Mouse (Mus musculus) T-cell, adult 2 months (primary cell): ENCODE results near the gene Phtf1.

Experiments
- DNase-seq: peaks from one replicate; pipeline ENCODE4 v3.0.0; 2022; ENCODE audit warnings: low spot score

Gene Phtf1

GRCm38 (mm10) chr3:103967861-103968691 is at the start of gene Phtf1:
Gene Phtf1 (plus strand): TSS chr3:103968110.
- DNase-seq, result peak; percentile 79

GRCm38 (mm10) chr3:103920094-103920493 is 47.8 kb upstream of the Phtf1 start:
- no peak for DNase-seq

DNA sequence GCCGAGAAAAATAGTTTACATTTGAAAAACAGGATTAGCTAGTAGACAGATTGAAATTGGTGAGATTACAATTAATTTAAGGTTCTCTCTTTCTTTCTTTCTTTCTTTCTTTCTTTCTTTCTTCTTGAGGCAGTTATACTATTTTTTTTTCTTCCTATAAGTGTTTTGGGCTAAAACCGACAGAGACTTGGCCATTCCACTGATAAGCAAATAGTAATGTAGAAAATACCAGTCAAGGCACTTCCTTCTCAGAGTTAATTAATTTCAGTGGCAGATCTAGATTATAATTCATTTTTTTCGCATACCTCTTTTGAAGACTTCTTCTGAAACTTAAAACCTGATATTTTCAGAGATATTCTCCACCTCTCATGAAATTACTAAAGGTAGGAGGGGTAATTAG is 42.6 kb upstream of the Phtf1 start:
- DNase-seq, result no peak

DNA sequence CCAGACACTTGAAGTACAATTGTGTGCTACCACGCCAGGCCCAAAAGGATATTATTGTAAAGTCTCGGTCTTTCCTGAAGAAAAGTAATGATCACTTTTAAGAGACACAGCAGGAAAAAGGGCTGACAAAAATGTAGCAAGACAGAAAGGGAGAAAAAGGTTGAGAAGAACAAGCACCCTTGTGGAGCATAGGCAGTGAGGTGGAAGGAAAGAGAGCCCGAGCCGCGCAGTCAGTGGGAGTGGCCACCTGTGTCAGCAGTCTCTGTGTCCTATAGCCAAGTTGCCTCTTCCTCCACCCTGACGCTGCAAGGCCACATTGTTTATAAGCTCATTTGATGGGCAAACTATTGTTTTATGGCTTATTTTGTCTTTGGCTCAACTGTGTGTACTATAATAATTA is 40.4 kb upstream of the Phtf1 start:
- peak; percentile 57 for DNase-seq

GRCm38 (mm10) chr3:103944794-103945562 is 22.9 kb upstream of the Phtf1 start:
- DNase-seq, result no peak

GRCm38 (mm10) chr3:103948666-103949065 is 19.2 kb upstream of the Phtf1 start:
- no peak for DNase-seq

GRCm38 (mm10) chr3:103960622-103961021 is 7.3 kb upstream of the Phtf1 start:
- DNase-seq, result no peak

- no peak for DNase-seq
Measured at GRCm38 (mm10) chr3:103967231-103967630, 679 bp upstream of the Phtf1 start.

DNA sequence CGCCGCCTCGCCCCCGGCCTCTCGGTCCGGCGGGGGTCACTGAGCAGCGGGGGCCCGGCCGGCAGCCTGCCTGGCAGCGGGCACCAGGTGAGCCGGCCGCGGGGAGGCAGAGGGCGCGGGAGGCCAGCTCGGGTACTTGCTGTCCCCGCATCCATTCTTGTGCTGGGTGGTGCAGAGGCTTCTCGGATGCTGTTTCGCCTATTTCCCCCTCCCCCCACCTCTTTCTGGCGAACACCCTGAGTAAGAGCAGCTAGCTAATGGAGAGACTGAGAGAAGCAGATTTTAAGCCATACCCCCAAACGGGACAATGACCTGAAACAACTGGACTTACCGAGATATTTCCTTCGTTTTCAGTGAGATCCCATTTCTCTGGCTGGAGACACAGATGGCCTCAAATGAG is 791 bp downstream of the Phtf1 start:
- DNase-seq, result peak; percentile 24

GRCm38 (mm10) chr3:103971157-103971556 is 3.2 kb downstream of the Phtf1 start:
- no peak for DNase-seq

DNA sequence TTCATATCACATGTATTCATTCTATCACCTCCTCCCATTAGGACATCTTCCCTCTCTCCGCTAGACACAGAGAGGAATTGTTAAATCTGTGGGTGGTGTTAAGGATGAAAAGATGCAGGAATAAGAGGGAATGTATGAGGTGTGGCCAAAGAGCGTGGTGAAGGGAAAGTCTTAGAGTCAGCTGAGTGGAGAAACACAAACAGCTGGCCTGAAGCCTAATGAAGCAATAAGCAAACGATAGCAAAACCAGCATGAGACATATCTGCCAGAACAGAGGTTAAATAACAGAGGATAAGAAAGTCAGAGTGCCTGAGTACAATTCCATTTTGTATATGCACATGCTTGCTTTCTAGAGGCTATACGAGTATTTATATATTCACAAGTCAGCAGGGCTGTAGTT is 16.6 kb downstream of the Phtf1 start:
- no peak for DNase-seq

DNA sequence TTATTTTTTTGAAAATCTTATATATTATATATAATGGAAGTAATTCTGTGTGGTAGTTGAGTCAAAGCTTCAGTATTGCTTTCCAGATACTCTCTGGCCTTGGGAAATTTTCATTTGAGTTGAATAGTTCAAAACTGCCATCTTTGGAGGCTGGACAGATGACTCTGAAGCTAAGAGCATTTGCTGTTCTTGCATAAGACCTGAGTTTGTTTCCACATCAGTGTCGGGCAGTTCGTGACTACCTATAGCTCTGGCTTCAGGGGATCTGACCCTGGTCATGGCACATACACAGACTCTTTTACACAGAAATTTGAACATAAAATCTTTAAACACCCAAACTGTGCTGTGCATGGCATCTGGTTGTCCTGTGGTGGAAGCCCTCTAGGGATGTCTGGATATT is 17.3 kb downstream of the Phtf1 start:
- DNase-seq, result no peak

- DNase-seq, result no peak
Measured at GRCm38 (mm10) chr3:103987831-103988432, 20.0 kb downstream of the Phtf1 start.

DNA sequence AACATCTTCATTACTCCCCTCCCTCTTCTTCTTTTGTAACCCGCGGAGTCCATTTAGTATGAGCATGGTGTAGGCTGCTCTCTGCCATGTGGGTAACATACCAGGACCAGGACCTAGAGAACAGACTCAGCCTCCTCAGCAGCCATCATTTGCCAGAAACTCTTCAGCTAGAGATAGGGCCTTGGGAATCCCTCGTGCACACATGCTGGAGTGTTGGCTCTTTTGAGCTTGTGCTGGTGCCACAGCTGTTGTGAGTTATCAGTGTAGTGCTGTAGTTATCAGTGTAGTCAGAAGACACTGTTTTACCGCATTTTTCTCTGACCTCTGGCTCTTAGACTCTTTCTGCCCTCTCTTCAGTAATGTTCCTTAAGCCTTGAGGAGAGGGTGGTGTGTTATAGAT is 21.4 kb downstream of the Phtf1 start:
- no peak for DNase-seq

DNA sequence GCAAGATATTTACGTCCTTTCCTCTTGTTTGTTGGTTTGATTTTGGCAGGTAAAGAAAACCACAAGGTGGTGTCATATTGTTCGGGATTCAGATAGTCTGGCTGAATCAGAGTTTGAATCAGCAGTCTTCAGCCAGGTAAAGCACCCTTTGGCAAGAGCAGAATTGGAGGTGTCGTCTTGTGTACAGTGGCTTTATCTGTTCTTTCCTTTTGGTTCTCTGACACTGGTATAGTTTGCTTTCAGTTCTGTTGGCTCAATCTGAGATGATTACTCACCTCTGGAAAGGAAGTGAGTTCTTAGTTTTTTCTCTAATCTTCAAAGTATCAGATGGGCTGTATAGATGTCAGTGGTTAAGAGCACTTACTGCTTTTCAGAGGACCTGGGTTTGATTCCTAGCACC is 23.4 kb downstream of the Phtf1 start:
- DNase-seq, result no peak

DNA sequence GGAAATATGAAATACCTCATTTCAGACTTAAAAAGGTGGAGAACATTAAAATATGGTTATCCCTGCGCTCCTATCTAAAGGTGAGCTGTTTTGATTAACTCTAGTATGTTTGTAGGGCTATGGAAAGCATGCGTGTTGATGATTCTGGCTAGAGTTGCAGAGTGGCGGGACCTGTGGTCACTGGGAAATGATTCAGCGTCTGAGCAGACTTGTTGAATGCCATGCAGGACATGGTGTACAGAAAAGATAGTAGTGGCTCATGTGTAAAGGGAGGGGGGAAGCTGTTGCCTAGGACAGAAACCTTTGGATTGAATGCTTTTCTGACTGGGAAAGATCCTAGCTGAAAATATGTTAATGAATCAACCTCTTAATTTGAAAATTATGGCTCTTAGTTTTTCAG is 30.8 kb downstream of the Phtf1 start:
- no peak for DNase-seq

GRCm38 (mm10) chr3:104006896-104007466 is 39.1 kb downstream of the Phtf1 start:
- no peak for DNase-seq

DNA sequence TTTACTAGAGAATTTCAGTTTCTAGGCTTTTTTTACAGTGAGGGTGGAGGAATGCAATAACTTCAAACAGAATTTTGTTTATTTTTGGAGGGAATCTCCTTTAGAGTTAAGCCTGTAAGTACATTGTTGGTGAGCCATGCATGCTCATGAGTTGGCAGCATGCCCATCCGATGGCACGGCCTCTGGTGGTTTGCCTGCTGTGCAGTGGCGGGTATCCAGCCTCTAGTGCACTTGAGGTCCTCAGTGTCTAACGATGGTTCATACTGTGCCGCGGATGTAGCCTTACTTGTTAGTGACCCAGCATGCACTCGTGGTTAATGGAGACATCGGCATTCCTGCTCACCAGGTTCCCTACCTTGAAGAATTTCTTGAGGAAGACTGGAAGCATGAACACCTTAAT is 39.6 kb downstream of the Phtf1 start:
- no peak for DNase-seq

- no peak for DNase-seq
Measured at GRCm38 (mm10) chr3:104009924-104010662, 42.2 kb downstream of the Phtf1 start.

DNA sequence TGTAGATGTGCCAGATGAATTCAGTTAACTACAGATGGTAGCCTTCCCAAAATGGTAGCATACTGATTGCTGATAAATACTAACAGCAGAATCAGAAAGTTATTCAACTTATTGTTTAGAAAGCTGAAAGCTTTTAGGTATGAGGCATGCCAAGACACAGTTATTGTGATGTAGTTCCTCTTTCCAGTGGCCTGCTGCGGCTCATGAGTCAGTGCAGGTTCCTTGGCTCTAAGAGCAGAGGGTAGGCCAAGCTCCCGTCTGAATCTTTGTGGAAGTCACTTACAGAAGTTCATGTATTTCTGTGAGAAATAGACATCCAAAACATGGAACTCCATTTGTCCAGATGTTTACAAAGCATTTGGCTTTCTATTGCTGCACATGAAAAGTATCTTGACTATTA is 44.1 kb downstream of the Phtf1 start:
- DNase-seq, result no peak

GRCm38 (mm10) chr3:104017931-104018330 is 50.0 kb downstream of the Phtf1 start:
- DNase-seq, result no peak

GRCm38 (mm10) chr3:104019453-104019852 is 51.5 kb downstream of the Phtf1 start:
- DNase-seq, result no peak
